In genomic region chrX:36644657-36645551, GRCm38 (mm10) we compare ENCODE assay signal across 8 mouse cellular contexts. TPM values are rescaled to one million over a fixed set of nuclear protein-coding genes. Genes with fewer than 3 reads are reported as not detected.
DNase-seq lines count a peak whose midpoint lies in the region; ATAC-seq lines count a peak whose summit lies in the region.

Akap17b (minus strand) TSS chrX:36645395.

- peak within 1 kb of the TSS; percentile 56 for H3K4me2 ChIP-seq in intestine, embryonic 15.5 days (replicated peaks)

- no peaks in the 10 kb centered on the region for H3K4me1 ChIP-seq in intestine, embryonic 15.5 days (replicated peaks)

- WGBS in intestine, embryonic 15.5 days = 25% methylated on average over 51 of the region's 60 CpGs

- ATAC-seq in intestine, embryonic 15.5 days = peak; percentile 95
- peak; percentile 99 for ATAC-seq in megakaryocyte-erythroid progenitor cell, adult 5-6 weeks (replicated peaks; ENCODE audit: low FRiP score, low TSS enrichment, poor library complexity, severe bottlenecking)

- no peaks in the 10 kb centered on the region for H3K9me3 ChIP-seq in intestine, embryonic 15.5 days

- H3K27me3 ChIP-seq in intestine, embryonic 15.5 days (replicated peaks) = no peaks in the 10 kb centered on the region

- DNase-seq in adrenal gland, adult 8-10 months = peak; percentile 83
- DNase-seq in embryo, embryonic 11.5 days (ENCODE audit: low read depth, low spot score) = peak; percentile 74
- DNase-seq in gastrocnemius, postnatal 36 days = peak; percentile 57 to 73
- peak; percentile 80 to 89 for DNase-seq in left cerebral cortex, postnatal 14 days (ENCODE audit: low spot score in 2 of 2)
- peak; percentile 76 for DNase-seq in right cerebral cortex, postnatal 14 days
- peak; percentile 62 for DNase-seq in urinary bladder, postnatal 25 days (ENCODE audit: low spot score)

- peak within 1 kb of the TSS; percentile 59 for H3K4me3 ChIP-seq in intestine, embryonic 15.5 days (replicated peaks)

- intact Hi-C loops in gastrocnemius, postnatal 36 days (cut with DNase I) = no loop called here
- intact Hi-C loops in left cerebral cortex, postnatal 14 days (cut with DNase I) = loop anchor here (5.0 kb wide), 1 partner anchor 97 kb away; the partner anchor contains the start of gene Slc25a43

- no peaks in the 10 kb centered on the region for H3K36me3 ChIP-seq in intestine, embryonic 15.5 days

- peak within 1 kb of the TSS; percentile 57 for H3K9ac ChIP-seq in intestine, embryonic 15.5 days

- 0 out of 2 replicates have a peak within 1 kb of the TSS, but pooled peaks have one; percentile 51 for H3K27ac ChIP-seq in intestine, embryonic 15.5 days

RNA-seq across cellular contexts. Expression of gene Akap17b, which starts in this region (rescaled TPM):
- total RNA-seq in adrenal gland, adult 8-10 months (2022) = 10 to 100 TPM in 1 of 4 experiments, 1 to 10 TPM in 3; 7.9 to 14.3 (median 8.5) TPM
- 1 to 10 TPM; 1.7 to 1.8 TPM for total RNA-seq in gastrocnemius, postnatal 36 days (2021)
- polyA plus RNA-seq in intestine, embryonic 15.5 days (2015; fragmentation: Nextera tagmentation; extraction: Ambion mirVana) = 2.4 and 2.5 TPM in 2 replicates
- 10 to 100 TPM in 1 of 2 experiments, 1 to 10 TPM in 1; 8.9 to 10.9 TPM for total RNA-seq in left cerebral cortex, postnatal 14 days (2021)
- total RNA-seq in megakaryocyte-erythroid progenitor cell, adult 5-6 weeks (2014; fragmentation: Nextera tagmentation) = 2.1 and 2.6 TPM in 2 replicates
- total RNA-seq in megakaryocyte-erythroid progenitor cell, adult 5-6 weeks (2017) = 6.8 and 11.8 TPM in 2 replicates

Comparison
In these comparisons a context has a peak if more than half of its experiments do, and no peak if none do; other contexts are left out.
1. Peak in every context shown above with its lines: DNase-seq, ATAC-seq, H3K4me3 ChIP-seq and H3K27ac ChIP-seq.